Mouse (Mus musculus) lung, postnatal 0 days (tissue): ENCODE measurements at regions not wholly inside any gene's neighbourhood (a gene's known extent, or its start where the extent isn't known, plus 50 kb on each side); places are given as distances from the start of the nearest gene placed in this dataset.

Experiments used
- CTCF ChIP-seq: IDR thresholded peaks from 2 replicates; pipeline ENCODE4 v1.5.1; 2016; ENCODE audit warnings: antibody characterized with exemption, mild to moderate bottlenecking
- EP300 ChIP-seq: IDR thresholded peaks from 2 replicates; pipeline ENCODE4 v1.6.1; 2016; ENCODE audit warnings: antibody characterized with exemption, mild to moderate bottlenecking, control low read depth

DNA sequence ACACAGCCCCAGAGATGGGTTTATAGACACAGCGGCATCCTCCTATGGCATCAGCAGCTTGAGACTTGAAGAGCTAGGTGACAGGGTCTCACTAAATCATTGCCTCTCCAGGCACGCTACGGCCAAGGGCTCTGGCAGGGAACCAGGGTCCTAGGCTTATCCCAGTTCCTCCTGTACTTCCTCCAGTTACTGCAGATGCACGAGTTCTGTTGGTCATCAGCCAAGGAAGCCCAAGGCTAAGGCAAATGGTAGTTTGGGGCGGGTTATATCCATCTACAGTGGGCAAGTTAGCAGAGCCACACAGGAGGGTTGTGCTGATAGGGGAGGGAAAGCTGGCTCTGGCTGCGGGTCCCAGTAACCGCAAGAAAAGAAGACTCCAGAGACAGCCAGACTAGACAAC, 50.1 kb upstream of the Csrp1 start:
- TF ChIP-seq CTCF (no peak), EP300 (no peak)
